Mouse (Mus musculus) midbrain, embryonic 14.5 days (tissue): ENCODE results near the gene Ppp1r1b. TPM values are rescaled to one million over a fixed set of nuclear protein-coding genes. Genes with fewer than 3 reads are reported as not detected.

Experiments
- ATAC-seq: fragments of 200-750 bp; cut with Nextera tagmentation; 2 replicates; pipeline ENCODE4 v1.8.0; 2017; ENCODE audit warnings: moderate number of reproducible peaks, moderate library complexity; ENCODE audit not compliant: low FRiP score, low TSS enrichment
- DNase-seq: peaks from one replicate; pipeline ENCODE4 v3.0.0-alpha.2; 2015
- H3K27ac ChIP-seq: fragments of 300-500 bp; sonication (generic); replicated peaks from 2 replicates; pipeline ENCODE4 v1.5.1; 2014; ENCODE audit warnings: mild to moderate bottlenecking, low read depth, low read length, moderate library complexity
- H3K27me3 ChIP-seq: fragments of 300-500 bp; sonication (generic); 2 replicates; pipeline ENCODE4 v1.6.1; 2014; ENCODE audit warnings: low read length, control low read depth, mixed read lengths; ENCODE audit not compliant: control insufficient read depth, insufficient read depth
- H3K36me3 ChIP-seq: fragments of 300-500 bp; sonication (generic); 2 replicates; pipeline ENCODE4 v1.6.1; 2014; ENCODE audit warnings: low read length, control low read depth; ENCODE audit not compliant: control insufficient read depth, insufficient read depth
- H3K4me1 ChIP-seq: fragments of 300-500 bp; sonication (generic); 2 replicates; pipeline ENCODE4 v1.6.1; 2014; ENCODE audit warnings: mild to moderate bottlenecking, antibody characterized with exemption, low read length, control low read depth; ENCODE audit not compliant: control insufficient read depth, insufficient read depth
- H3K4me2 ChIP-seq: fragments of 300-500 bp; sonication (generic); 2 replicates; pipeline ENCODE4 v1.6.1; 2014; ENCODE audit warnings: mild to moderate bottlenecking, low read length, moderate library complexity
- H3K4me3 ChIP-seq: fragments of 300-500 bp; sonication (generic); replicated peaks from 2 replicates; pipeline ENCODE4 v1.5.1; 2014; ENCODE audit warnings: low read depth, low read length
- H3K9ac ChIP-seq: fragments of 300-500 bp; sonication (generic); replicated peaks from 2 replicates; pipeline ENCODE4 v1.6.1; 2014; ENCODE audit warnings: mild to moderate bottlenecking, low read length, moderate library complexity
- H3K9me3 ChIP-seq: fragments of 300-500 bp; sonication (generic); 2 replicates; pipeline ENCODE4 v1.6.1; 2016; ENCODE audit warnings: low read length, control low read depth, mixed read lengths; ENCODE audit not compliant: control insufficient read depth
- WGBS: fragments of 180-500 bp; shearing (Covaris S2); extraction: QIAGEN DNeasy Blood & Tissue Kit; methylation state at CpG from one replicate; pipeline ENCODE4 v1.1.7; 2014; 5-methylcytosine and 5-hydroxymethylcytosine counted together
- polyA plus RNA-seq: library from polyadenylated mRNA; unstranded; fragments of >200 nt; fragmentation: Nextera tagmentation; extraction: Ambion mirVana; gene quantifications from 2 replicates; pipeline ENCODE4 v1.2.1, GENCODE M21; 2014

Ppp1r1b gene
- 0.95 and 1.2 TPM in 2 replicates for polyA plus RNA-seq

GRCm38 (mm10) chr11:98348083-98348961, at the start of gene Ppp1r1b:
Ppp1r1b (plus strand) TSS chr11:98348404.
- Histone ChIP-seq H3K9me3 (no peaks in the 10 kb centered on the region), H3K4me3 (peak within 1 kb of the TSS; percentile 43), H3K27ac (no peak within 1 kb of the TSS), H3K4me2 (peak within 1 kb of the TSS; percentile 74), H3K9ac (peak within 1 kb of the TSS; percentile 34), H3K27me3 (peaks cover 68% of the 10 kb centered on the region), H3K36me3 (no peaks in the 10 kb centered on the region), H3K4me1 (peaks cover 5% of the 10 kb centered on the region)
- under 1% methylated on average over 55 of the region's 55 CpGs for WGBS
- DNase-seq = peak; percentile 73
- ATAC-seq = peak; percentile 53; the same call in 1 of the 2 replicates

GRCm38 (mm10) chr11:98298484-98299205, 49.6 kb upstream of the Ppp1r1b start:
- Histone ChIP-seq H3K4me3 (no peak overlapping the region), H3K36me3 (no peaks in the 10 kb centered on the region), H3K27me3 (peaks cover 14% of the 10 kb centered on the region; the same call in 1 of the 2 replicates), H3K4me1 (peaks cover 6% of the 10 kb centered on the region), H3K9ac (no peak overlapping the region), H3K9me3 (no peaks in the 10 kb centered on the region), H3K4me2 (0 out of 2 replicates have a peak overlapping the region, but pooled peaks have one; percentile 3), H3K27ac (no peak overlapping the region)
- WGBS = 2% methylated on average over 10 of the region's 10 CpGs
- no peak for DNase-seq
- ATAC-seq = no peak

- ATAC-seq (no peak), DNase-seq (peak; percentile 71)
- 0 out of 2 replicates have a peak overlapping the region, but pooled peaks have one; percentile 19 for H3K4me2 ChIP-seq
- H3K9me3 ChIP-seq = no peaks in the 10 kb centered on the region
- no peaks in the 10 kb centered on the region for H3K36me3 ChIP-seq
- 1% methylated on average over 26 of the region's 26 CpGs for WGBS
- H3K27me3 ChIP-seq = peaks cover 65% of the 10 kb centered on the region
- H3K4me1 ChIP-seq = no peaks in the 10 kb centered on the region
- H3K4me3 ChIP-seq = no peak overlapping the region
- H3K9ac ChIP-seq = no peak overlapping the region
- H3K27ac ChIP-seq = no peak overlapping the region
Observed at GRCm38 (mm10) chr11:98313790-98314323, 34.3 kb upstream of the Ppp1r1b start.

- no peaks in the 10 kb centered on the region for H3K36me3 ChIP-seq
- DNase-seq (no peak), ATAC-seq (no peak)
- 2% methylated on average over 7 of the region's 7 CpGs for WGBS
- H3K27ac ChIP-seq = no peak overlapping the region
- H3K27me3 ChIP-seq = peaks cover 91% of the 10 kb centered on the region
- no peaks in the 10 kb centered on the region for H3K4me1 ChIP-seq
- no peaks in the 10 kb centered on the region for H3K9me3 ChIP-seq
- no peak overlapping the region for H3K9ac ChIP-seq
- no peak overlapping the region for H3K4me3 ChIP-seq
- no peak overlapping the region for H3K4me2 ChIP-seq
Observed at GRCm38 (mm10) chr11:98317479-98317878, 30.7 kb upstream of the Ppp1r1b start.

GRCm38 (mm10) chr11:98318421-98319116, 29.6 kb upstream of the Ppp1r1b start:
- no peak overlapping the region for H3K27ac ChIP-seq
- no peak overlapping the region for H3K4me3 ChIP-seq
- no peak overlapping the region for H3K4me2 ChIP-seq

DNA sequence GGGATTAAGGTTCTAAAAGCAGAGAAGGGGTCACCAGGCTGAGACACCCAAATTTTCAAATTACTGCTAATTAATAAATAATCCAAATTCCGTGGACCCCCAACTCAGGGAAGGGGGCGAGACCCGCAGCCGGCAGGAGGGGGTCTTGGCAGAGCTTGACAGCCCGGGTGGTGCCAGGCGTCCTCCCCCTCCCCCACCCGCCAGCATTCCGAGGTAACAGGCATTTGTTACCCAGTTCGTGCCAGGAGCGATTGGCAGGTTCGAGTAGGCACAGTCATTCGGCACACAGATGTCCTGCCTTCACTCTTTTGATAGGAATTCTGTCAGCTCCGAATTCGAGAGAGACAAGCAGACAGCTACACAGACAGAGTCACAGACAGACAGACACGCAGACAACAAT, 29.1 kb upstream of the Ppp1r1b start:
- H3K27ac ChIP-seq = no peak overlapping the region
- WGBS = 1% methylated on average over 15 of the region's 15 CpGs
- DNase-seq = no peak
- H3K4me2 ChIP-seq = no peak overlapping the region
- no peaks in the 10 kb centered on the region for H3K9me3 ChIP-seq
- H3K9ac ChIP-seq = no peak overlapping the region
- ATAC-seq = no peak
- no peak overlapping the region for H3K4me3 ChIP-seq
- no peaks in the 10 kb centered on the region for H3K36me3 ChIP-seq
- H3K27me3 ChIP-seq = peaks cover 95% of the 10 kb centered on the region
- no peaks in the 10 kb centered on the region for H3K4me1 ChIP-seq

More at GRCm38 (mm10) chr11:98318421-98319116, 29.6 kb upstream of the Ppp1r1b start:
- H3K36me3 ChIP-seq = no peaks in the 10 kb centered on the region
- ATAC-seq (no peak), DNase-seq (no peak)
- under 1% methylated on average over 14 of the region's 14 CpGs for WGBS
- peaks cover 95% of the 10 kb centered on the region for H3K27me3 ChIP-seq
- no peaks in the 10 kb centered on the region for H3K4me1 ChIP-seq
- no peaks in the 10 kb centered on the region for H3K9me3 ChIP-seq
- no peak overlapping the region for H3K9ac ChIP-seq

DNA sequence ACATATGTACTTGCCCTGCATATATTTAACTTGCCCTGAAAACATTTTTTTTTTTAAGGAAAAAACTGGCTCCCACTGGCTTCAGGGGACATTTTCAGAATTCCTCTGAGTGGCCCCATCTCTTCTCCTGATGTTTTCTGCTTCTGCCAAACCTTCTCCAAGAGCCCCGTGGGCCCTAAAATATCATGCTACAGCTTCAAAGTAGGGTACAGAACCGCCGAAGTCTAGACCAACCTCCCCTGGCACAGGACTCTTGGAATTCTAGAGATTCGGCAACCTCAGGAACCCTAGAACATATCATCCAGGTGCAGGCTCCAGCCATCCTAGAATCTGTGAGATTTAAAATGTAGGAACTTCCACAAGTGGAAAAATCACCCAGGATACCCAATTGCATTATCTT, 28.7 kb upstream of the Ppp1r1b start:
- peaks cover 95% of the 10 kb centered on the region for H3K27me3 ChIP-seq
- H3K9ac ChIP-seq = no peak overlapping the region
- 10% methylated on average over 4 of the region's 4 CpGs for WGBS
- ATAC-seq = no peak
- H3K27ac ChIP-seq = no peak overlapping the region
- H3K4me2 ChIP-seq = no peak overlapping the region
- no peak overlapping the region for H3K4me3 ChIP-seq
- DNase-seq = no peak
- no peaks in the 10 kb centered on the region for H3K9me3 ChIP-seq
- H3K4me1 ChIP-seq = no peaks in the 10 kb centered on the region
- no peaks in the 10 kb centered on the region for H3K36me3 ChIP-seq

DNA sequence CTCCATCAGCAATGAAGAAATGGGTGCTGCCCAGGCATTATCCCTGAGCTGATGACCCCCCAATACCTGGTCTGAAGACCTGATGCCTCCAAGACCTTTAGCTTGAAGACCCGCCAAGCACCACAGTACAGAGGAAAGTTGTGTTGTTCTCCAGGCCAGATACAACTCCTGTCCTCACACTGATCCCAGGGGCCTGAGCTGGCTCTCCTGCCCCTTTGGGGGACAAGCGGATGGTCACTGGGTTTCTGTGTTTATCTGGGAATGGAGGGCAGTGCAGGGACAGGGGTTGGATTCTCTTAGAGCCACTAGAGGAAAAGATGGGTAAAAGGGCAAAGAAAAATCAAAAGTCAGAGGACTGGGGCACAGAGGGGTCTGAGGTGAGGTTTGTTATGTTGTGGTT, 28.3 kb upstream of the Ppp1r1b start:
- ATAC-seq = no peak
- no peak overlapping the region for H3K4me3 ChIP-seq
- H3K9ac ChIP-seq = no peak overlapping the region
- 3% methylated on average over 2 of the region's 2 CpGs for WGBS
- no peaks in the 10 kb centered on the region for H3K4me1 ChIP-seq
- H3K4me2 ChIP-seq = no peak overlapping the region
- H3K27me3 ChIP-seq = peaks cover 99% of the 10 kb centered on the region
- DNase-seq = no peak
- no peaks in the 10 kb centered on the region for H3K36me3 ChIP-seq
- no peaks in the 10 kb centered on the region for H3K9me3 ChIP-seq
- no peak overlapping the region for H3K27ac ChIP-seq
